Mouse (Mus musculus): ENCODE results near the gene Tmem177.

The Tmem177 gene

GRCm38 (mm10) chr1:119912953-119913814, at the start of gene Tmem177:
Tmem177 (minus strand) TSS chr1:119913208.
- peak; percentile 98 for DNase-seq (ENCODE audit: extremely low spot score)

DNA sequence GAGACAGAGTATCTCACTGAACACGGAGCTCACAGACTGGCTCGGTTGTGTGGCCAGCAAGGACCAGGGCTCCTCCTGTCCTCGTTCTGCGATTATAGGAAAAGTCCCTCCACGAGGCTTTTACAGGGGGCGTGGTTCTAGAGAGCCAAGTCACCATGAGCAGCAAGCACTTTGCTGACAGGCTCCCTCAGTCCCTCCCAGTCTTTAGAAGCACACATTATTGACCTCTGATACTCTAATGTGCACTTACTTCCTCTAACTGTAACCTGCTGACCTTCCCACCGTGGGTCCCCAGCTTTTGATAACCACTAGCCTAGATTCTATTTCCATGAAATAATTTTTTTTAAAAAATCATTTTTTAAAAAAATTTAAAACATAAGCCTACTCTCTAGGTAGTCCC, 46.9 kb upstream of the Tmem177 start:
- DNase-seq (ENCODE audit: extremely low spot score): no peak

DNA sequence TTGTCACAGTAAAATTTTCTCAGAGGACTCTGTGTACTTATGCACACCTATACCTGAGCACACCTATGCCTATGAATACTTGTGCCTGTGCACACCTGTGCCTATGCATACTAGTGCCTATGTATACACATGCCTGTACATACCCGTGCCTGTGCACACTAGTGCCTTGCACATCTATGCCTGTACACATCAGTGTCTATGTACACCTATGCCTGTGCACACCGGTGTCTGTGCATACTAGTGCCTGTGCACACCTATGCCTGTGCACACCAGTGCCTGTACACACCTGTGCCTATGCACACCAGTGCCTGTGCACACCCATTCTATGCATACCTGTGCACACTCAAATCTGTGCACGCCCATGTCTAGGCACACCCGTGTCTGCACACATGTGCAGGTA, 46.5 kb upstream of the Tmem177 start:
- DNase-seq (ENCODE audit: extremely low spot score): no peak

- no peak for DNase-seq (ENCODE audit: extremely low spot score)
Measured at GRCm38 (mm10) chr1:119957716-119958222, 44.8 kb upstream of the Tmem177 start.

- no peak for DNase-seq (ENCODE audit: extremely low spot score)
Measured at GRCm38 (mm10) chr1:119954680-119955079, 41.7 kb upstream of the Tmem177 start.

DNA sequence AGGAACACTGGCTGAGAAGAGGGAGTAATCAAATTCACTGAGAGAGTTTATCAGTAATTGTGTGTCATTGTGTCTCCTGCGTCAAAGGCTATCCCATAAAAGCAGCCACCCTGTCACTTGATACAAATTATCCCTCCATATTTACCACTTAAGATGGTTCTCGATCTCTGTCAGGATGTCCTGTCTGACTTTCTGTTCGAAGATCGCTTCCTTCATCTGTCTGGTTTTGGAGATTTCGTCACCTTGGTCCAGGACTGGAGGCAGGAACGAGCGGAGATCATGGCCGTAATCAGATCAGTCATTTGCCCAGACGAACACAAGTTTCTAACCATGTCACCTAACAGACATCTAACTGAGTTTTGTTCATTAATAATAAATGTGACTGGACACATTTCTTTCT, 40.4 kb upstream of the Tmem177 start:
- DNase-seq (ENCODE audit: extremely low spot score): no peak

- DNase-seq (ENCODE audit: extremely low spot score): no peak
Measured at GRCm38 (mm10) chr1:119950086-119950485, 37.1 kb upstream of the Tmem177 start.

- DNase-seq (ENCODE audit: extremely low spot score): no peak
Measured at GRCm38 (mm10) chr1:119936861-119937260, 23.9 kb upstream of the Tmem177 start.

- no peak for DNase-seq (ENCODE audit: extremely low spot score)
Measured at GRCm38 (mm10) chr1:119931421-119932150, 18.6 kb upstream of the Tmem177 start.

DNA sequence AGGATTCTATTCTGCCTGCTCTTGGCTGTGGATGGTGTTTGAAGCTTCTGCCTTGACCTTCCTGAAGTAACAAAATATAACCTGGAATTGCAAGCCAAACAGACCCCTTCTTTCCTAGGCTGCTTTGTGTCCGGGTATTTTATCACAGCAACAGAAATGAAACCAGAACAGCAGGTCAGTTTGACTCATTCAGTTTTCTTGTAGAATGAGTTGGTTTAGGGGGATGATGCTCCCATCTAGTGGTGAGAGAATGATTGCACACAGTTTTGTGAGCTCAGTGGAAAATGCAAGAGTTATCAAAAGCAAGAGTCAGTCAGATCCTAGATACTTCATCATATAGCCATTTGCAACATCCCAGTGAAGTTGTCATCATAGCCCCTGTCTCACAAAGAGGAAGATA, 16.7 kb upstream of the Tmem177 start:
- no peak for DNase-seq (ENCODE audit: extremely low spot score)

- DNase-seq (ENCODE audit: extremely low spot score): no peak
Measured at GRCm38 (mm10) chr1:119919299-119919698, 6.3 kb upstream of the Tmem177 start.

DNA sequence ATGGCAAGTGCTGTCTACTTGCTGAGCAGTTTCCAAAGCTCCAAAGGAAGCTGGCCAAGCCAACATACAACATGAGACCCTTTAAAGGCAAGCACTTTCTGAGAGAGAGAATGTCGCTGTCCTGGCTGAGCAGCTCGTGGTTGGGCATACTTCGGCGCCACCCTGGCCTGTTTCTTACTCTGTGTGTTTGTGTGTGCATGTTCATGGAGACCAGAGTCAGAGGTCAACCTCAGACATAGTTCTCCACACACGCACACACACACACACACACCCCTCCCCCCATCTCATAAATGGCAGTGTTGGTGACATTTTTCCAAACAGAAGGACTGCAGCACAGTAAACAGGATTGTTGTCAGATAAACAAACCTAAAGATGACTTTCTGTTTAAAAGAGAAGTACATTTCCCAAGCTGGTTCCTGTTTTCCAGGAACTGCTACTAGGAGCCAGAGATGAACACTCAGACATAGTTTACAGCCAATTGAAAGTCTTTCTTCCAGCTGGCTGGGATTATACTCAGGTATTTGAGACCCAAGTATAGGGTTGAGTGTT, 3.9 kb upstream of the Tmem177 start:
- DNase-seq (ENCODE audit: extremely low spot score): no peak

DNA sequence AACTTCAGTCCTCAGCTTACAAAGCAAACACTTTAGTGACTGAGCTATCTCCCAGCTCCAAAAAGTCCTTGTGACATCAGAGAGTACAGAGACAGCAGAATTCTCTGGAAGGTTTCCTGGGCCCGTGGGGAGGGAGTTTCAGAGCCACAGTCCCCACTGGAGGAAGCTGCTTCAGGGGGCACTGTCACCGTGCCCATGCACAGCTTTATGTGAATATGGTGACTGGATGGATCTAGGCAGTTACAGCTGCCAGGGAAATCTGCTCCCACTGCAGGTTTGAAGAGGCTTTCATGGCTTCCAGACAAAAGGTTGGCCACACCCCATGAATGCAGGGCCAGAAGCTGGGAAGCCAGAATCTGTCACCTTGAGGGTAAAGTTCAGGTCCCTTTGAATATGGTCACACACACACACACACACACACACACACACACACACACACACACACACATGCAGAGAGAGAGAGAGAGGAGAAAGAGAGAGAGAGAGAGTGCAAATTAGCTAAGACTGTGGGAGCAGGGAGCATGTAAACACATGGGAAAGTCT, 5.7 kb downstream of the Tmem177 start:
- no peak for DNase-seq (ENCODE audit: extremely low spot score)

GRCm38 (mm10) chr1:119903231-119903620, 9.8 kb downstream of the Tmem177 start:
- DNase-seq (ENCODE audit: extremely low spot score): no peak

- DNase-seq (ENCODE audit: extremely low spot score): peak; percentile 29
Measured at GRCm38 (mm10) chr1:119902551-119903230, 10.3 kb downstream of the Tmem177 start.

- DNase-seq (ENCODE audit: extremely low spot score): no peak
Measured at GRCm38 (mm10) chr1:119899195-119900123, 13.5 kb downstream of the Tmem177 start.

DNA sequence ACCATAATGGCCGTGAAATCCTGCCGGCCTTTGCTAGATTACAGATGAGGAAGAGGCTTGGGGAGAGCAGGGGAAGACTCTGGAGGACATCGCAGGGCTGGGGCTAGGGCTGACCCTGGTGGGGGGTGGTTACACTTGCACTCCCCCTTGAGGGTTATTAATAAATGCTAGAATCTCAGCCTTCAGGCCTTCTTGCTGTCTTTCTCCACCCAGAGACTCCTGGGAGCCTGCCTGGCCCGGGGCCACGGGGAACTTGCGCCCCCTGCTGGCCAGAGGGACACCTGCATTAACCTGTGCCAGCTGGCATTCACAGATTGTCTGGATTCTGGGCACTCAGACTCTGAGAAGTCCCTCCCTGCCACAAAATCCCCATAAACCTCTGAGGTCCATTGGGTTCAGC, 18.1 kb downstream of the Tmem177 start:
- DNase-seq (ENCODE audit: extremely low spot score): peak; percentile 78

DNA sequence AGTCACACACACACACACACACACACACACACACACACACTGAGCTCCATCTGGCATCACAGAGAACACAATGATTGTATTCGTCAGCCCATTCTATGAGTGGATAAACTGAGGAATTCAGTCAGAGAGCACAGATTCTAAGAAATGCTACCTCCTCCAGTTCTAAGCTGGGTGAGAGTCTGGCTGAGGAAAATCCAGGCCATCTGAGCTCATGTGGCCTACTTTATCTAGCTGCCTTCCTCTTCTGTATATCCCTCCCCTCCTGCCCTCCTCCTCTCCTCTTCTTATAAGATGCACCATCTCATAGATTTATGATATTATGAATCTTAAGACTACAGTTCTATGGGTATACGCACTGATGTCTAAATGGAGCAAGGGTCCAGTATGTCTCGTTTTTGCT, 19.4 kb downstream of the Tmem177 start:
- no peak for DNase-seq (ENCODE audit: extremely low spot score)

- no peak for DNase-seq (ENCODE audit: extremely low spot score)
Measured at GRCm38 (mm10) chr1:119892933-119893332, 20.1 kb downstream of the Tmem177 start.

- no peak for DNase-seq (ENCODE audit: extremely low spot score)
Measured at GRCm38 (mm10) chr1:119891865-119892264, 21.1 kb downstream of the Tmem177 start.

GRCm38 (mm10) chr1:119891149-119891548, 21.9 kb downstream of the Tmem177 start:
- no peak for DNase-seq (ENCODE audit: extremely low spot score)

All from embryo, embryonic 9.5 days (tissue).